Mouse (Mus musculus) midbrain, embryonic 13.5 days (tissue): ENCODE measurements at regions not wholly inside any gene's neighbourhood (a gene's known extent, or its start where the extent isn't known, plus 50 kb on each side); places are given as distances from the start of the nearest gene placed in this dataset.
A peak's percentile ranks its signal among the peaks of the same experiment; 100 is the strongest.

Source experiments
- ATAC-seq: fragments of 200-750 bp; cut with Nextera tagmentation; 2 replicates; pipeline ENCODE4 v1.8.0; 2017; ENCODE audit warnings: mild to moderate bottlenecking, moderate TSS enrichment, moderate library complexity
- H3K27ac ChIP-seq: fragments of 300-500 bp; sonication (generic); 2 replicates; pipeline ENCODE4 v1.5.1; 2015; ENCODE audit warnings: inconsistent platforms, mild to moderate bottlenecking, moderate library complexity
- H3K27me3 ChIP-seq: fragments of 300-500 bp; sonication (generic); 2 replicates; pipeline ENCODE4 v1.6.1; 2015; ENCODE audit warnings: mild to moderate bottlenecking, inconsistent platforms
- H3K36me3 ChIP-seq: fragments of 300-500 bp; sonication (generic); 2 replicates; pipeline ENCODE4 v1.6.1; 2015; ENCODE audit warnings: mild to moderate bottlenecking, inconsistent platforms
- H3K4me1 ChIP-seq: fragments of 300-500 bp; sonication (generic); replicated peaks from 2 replicates; pipeline ENCODE4 v1.6.1; 2015; ENCODE audit warnings: inconsistent platforms
- H3K4me2 ChIP-seq: fragments of 300-500 bp; sonication (generic); replicated peaks from 2 replicates; pipeline ENCODE4 v1.6.1; 2015; ENCODE audit warnings: moderate library complexity, mild to moderate bottlenecking, inconsistent platforms
- H3K4me3 ChIP-seq: fragments of 300-500 bp; sonication (generic); replicated peaks from 2 replicates; pipeline ENCODE4 v1.5.1; 2015; ENCODE audit warnings: mild to moderate bottlenecking, inconsistent platforms
- H3K9ac ChIP-seq: fragments of 300-500 bp; sonication (generic); replicated peaks from 2 replicates; pipeline ENCODE4 v1.6.1; 2015; ENCODE audit warnings: mild to moderate bottlenecking, inconsistent platforms
- H3K9me3 ChIP-seq: fragments of 300-500 bp; sonication (generic); 2 replicates; pipeline ENCODE4 v1.6.1; 2016; ENCODE audit warnings: mild to moderate bottlenecking, inconsistent platforms
- WGBS: fragments of 180-500 bp; shearing (Covaris S2); methylation state at CpG from one replicate; pipeline ENCODE4 v1.1.7; 2015; 5-methylcytosine and 5-hydroxymethylcytosine counted together

DNA sequence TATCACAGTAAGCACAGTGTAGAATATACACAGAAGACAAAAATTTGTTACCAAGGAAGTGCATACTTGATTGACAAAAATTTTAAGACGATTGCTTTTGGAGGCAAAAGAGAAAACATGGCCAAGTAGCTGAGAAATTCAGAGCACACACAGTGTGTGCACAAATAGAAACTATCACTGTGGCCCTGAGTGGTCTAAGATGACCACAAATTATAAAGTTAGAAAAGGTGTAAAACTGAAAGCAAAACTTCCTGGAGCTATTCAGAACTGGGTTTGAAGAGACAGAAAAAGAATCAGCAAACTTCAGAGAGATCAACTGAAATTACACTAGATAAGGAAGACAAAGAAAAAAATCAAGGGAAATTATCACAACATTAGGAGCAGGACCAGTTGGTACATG, 487.6 kb downstream of the Car8 start:
- whole genome bisulfite sequencing = 84% methylated on average over 1 of the region's 1 CpGs
- no peak for ATAC-seq
- Histone ChIP-seq H3K27me3 (no peaks in the 10 kb centered on the region), H3K27ac (no peak overlapping the region), H3K4me2 (no peak overlapping the region), H3K36me3 (no peaks in the 10 kb centered on the region), H3K9ac (no peak overlapping the region), H3K9me3 (no peaks in the 10 kb centered on the region), H3K4me3 (no peak overlapping the region), H3K4me1 (no peaks in the 10 kb centered on the region)

DNA sequence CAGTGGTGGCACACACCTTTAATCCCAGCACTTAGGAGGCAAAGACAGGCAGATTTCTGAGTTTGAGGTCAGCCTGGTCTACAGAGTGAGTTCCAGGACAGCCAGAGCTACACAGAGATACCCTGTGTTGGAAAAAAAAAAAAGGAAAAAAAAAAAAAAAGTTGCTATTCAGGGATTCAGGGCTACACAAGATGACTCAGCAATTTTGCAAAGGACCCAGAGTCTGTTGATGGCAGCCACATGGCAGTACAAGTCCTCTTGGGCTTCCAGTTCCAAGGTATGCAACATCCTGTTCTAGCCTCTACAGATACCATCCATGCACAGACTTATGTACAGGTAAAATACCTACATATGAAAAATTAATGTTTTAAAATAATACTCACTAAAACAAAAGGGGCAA, 515.9 kb downstream of the Car8 start:
- Histone ChIP-seq H3K4me3 (no peak overlapping the region), H3K4me1 (no peaks in the 10 kb centered on the region), H3K27ac (no peak overlapping the region), H3K27me3 (no peaks in the 10 kb centered on the region), H3K9me3 (no peaks in the 10 kb centered on the region), H3K9ac (no peak overlapping the region), H3K36me3 (no peaks in the 10 kb centered on the region), H3K4me2 (no peak overlapping the region)
- ATAC-seq = no peak

DNA sequence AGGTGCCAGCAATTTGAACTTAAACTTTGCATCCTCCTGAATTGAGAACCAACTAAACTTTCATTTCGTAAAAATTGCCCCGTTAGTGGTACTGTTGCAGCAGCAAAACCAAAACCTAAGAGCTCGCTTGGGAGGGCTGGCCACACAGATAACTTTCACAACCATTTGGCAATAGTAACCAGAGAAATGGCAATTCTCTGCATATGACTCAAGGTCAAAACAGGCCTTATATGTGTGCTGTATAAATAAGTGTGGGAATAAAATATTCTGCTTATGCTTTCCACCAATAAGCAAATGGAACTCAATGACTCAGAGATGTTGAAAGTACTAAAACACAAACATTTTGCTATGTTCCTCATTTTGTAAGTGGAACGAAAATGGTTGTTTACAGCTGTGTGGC, 550.3 kb downstream of the Car8 start:
- Histone ChIP-seq H3K9me3 (no peaks in the 10 kb centered on the region), H3K36me3 (no peaks in the 10 kb centered on the region), H3K4me3 (no peak overlapping the region), H3K4me2 (no peak overlapping the region), H3K27me3 (no peaks in the 10 kb centered on the region), H3K9ac (no peak overlapping the region), H3K27ac (no peak overlapping the region), H3K4me1 (no peaks in the 10 kb centered on the region)
- 95% methylated on average over 4 of the region's 4 CpGs for WGBS
- ATAC-seq = no peak

DNA sequence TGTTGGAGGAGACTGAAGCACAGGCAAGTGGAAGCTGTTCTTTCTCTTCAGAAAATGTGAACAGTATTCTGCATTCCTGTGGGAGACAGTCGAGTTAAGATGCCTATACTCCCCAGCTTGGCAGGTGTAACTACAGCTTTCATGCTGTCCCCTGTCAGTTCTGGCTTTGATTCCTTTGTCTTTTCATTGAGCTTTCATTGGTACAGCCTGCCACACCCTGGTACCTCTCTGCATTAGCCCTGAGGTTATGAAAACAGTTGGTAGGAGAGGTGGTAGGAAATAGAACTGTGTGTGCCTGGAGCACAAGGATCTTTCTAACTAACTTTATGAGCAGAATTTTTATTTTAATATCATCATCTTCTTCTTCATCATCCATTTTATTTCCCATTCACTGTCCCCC, 551.6 kb downstream of the Car8 start:
- ATAC-seq = no peak
- WGBS = 77% methylated on average over 1 of the region's 1 CpGs
- no peak overlapping the region for H3K9ac ChIP-seq
- no peaks in the 10 kb centered on the region for H3K4me1 ChIP-seq
- H3K27ac ChIP-seq = no peak overlapping the region
- H3K9me3 ChIP-seq = no peaks in the 10 kb centered on the region
- no peak overlapping the region for H3K4me2 ChIP-seq
- no peaks in the 10 kb centered on the region for H3K27me3 ChIP-seq
- H3K4me3 ChIP-seq = no peak overlapping the region
- no peaks in the 10 kb centered on the region for H3K36me3 ChIP-seq

DNA sequence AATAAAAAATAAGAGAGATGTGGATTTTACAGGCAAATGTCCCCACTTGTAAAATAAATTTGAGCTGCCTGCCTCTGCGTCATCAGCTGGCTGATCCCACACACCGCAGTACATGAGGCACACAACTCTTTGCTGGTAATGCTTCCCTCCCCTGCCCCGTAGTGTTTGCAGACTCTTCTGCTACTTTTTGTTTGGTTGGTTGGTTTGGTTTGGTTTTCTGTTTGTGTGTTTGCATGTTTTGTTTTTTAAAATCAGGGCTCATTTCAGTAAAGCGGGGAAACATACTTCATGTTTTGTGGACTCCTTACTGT, 568.1 kb downstream of the Car8 start:
- ATAC-seq = no peak
- Histone ChIP-seq H3K27ac (no peak overlapping the region), H3K9me3 (no peaks in the 10 kb centered on the region), H3K27me3 (no peaks in the 10 kb centered on the region), H3K36me3 (no peaks in the 10 kb centered on the region), H3K4me2 (no peak overlapping the region), H3K9ac (no peak overlapping the region), H3K4me1 (no peaks in the 10 kb centered on the region), H3K4me3 (no peak overlapping the region)
- 93% methylated on average over 4 of the region's 4 CpGs for WGBS

DNA sequence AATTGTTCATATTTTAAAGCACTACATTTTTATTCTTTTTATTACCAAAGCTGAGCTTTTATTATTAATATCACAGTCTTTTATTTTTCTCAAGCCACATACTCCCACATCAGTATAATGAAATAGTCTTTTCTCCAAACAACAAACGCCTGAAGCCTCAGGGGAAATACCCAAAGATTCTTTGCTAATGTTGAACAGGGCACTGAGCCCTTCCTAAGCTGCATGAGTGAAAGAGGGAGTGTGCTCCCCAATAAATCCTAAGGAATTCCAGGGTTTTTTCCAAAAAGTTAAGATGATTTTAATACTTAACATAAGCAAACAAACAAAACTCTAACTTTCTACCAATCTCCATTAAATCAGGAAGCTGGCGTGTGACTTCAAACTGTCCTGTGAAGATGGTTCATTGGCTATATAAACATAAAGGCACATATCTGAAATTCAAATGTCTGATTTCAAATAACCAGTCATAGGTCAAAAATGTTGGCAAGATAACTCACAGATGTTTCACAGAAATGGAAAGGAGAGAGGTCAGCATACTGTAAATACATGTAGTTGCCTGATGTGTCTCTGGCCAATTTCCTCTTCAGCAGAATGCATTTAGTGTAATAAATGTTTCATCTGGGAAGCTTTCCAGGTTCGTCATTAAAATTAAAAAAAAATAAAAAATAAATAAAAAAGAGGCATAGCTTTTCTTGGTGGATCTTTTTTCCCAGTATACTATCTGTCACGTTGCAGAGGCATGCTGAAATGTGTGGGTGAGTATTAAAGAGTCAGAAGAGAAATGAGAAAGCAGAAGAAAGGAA, 568.6 kb downstream of the Car8 start:
- Histone ChIP-seq H3K4me2 (no peak overlapping the region), H3K4me1 (no peaks in the 10 kb centered on the region), H3K9me3 (no peaks in the 10 kb centered on the region), H3K27me3 (no peaks in the 10 kb centered on the region), H3K9ac (no peak overlapping the region), H3K4me3 (no peak overlapping the region), H3K36me3 (no peaks in the 10 kb centered on the region), H3K27ac (no peak overlapping the region)
- 80% methylated on average over 4 of the region's 4 CpGs for WGBS
- no peak for ATAC-seq

DNA sequence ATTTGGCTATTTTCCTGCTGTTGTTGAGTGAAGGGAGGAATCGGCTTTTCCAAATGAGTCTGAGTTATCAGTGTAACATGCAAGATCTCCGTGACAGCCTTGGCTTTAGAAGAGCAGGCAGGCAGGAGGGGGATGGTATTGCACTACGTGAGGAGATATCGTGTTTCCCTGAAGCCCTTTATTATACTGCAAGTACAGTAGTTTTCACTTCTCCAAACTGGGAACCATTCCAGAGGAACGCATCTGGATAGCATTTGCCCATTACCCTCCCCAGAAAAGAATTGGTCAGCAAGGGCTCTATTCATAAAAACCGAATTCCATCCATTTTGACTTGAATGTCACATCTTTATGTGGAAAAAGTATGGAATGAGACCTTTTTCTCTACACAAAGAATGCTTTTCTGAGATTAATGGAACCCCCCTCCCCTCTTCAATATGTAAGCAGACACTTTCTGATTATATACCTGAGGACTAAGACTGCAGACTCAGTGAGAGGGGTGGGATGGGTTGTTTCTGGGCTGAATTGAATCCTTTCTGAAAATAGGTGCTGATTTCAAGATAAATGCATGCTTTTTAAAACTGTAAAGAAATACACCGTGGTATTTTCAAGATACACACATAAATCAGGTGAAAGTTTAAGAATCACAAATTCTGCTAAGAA, 571.8 kb downstream of the Car8 start:
- H3K9me3 ChIP-seq = no peaks in the 10 kb centered on the region
- H3K4me3 ChIP-seq = no peak overlapping the region
- H3K27me3 ChIP-seq = no peaks in the 10 kb centered on the region
- no peaks in the 10 kb centered on the region for H3K4me1 ChIP-seq
- H3K36me3 ChIP-seq = no peaks in the 10 kb centered on the region
- no peak overlapping the region for H3K27ac ChIP-seq
- ATAC-seq = no peak
- 78% methylated on average over 7 of the region's 7 CpGs for WGBS
- no peak overlapping the region for H3K9ac ChIP-seq
- no peak overlapping the region for H3K4me2 ChIP-seq

DNA sequence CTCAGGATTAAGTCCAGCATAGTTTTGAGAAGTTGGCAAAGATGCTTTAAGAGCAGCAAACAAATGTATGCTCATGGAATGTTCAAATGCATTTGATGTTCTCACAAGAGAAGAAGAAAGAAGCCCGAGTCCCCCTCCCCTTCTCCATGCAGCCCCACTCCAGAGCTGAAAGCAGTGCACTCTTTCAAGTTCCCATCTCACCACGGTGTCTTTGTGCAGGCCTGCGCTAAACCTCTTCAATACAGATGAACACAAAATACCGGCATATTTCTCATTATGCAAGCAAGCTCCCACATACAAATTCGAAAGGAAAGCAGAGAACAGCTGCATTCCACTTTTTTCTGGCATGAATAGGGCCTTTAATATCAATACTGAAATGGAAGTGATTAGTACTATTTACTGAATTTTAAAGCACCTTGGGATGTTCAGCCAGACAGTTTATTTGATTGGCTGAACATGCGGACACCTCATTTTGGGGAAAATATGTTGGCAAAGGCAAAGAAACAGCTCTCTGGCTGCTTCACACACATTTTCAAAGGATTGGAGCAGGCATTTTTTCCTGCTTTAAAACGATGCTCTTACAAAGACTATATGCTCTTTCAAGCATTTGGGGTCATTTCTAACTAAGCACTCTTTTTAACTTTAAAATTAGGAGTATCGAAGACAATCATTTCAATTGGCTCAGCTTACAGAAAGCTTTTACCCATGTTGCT, 595.8 kb downstream of the Car8 start:
- Histone ChIP-seq H3K4me2 (peak overlapping the region; percentile 24; the same call in 1 of the 2 replicates), H3K4me3 (no peak overlapping the region), H3K9ac (no peak overlapping the region), H3K36me3 (no peaks in the 10 kb centered on the region), H3K27me3 (no peaks in the 10 kb centered on the region), H3K27ac (no peak overlapping the region), H3K9me3 (no peaks in the 10 kb centered on the region), H3K4me1 (peaks cover 8% of the 10 kb centered on the region)
- peak; percentile 83 for ATAC-seq
- 29% methylated on average over 8 of the region's 8 CpGs for WGBS

DNA sequence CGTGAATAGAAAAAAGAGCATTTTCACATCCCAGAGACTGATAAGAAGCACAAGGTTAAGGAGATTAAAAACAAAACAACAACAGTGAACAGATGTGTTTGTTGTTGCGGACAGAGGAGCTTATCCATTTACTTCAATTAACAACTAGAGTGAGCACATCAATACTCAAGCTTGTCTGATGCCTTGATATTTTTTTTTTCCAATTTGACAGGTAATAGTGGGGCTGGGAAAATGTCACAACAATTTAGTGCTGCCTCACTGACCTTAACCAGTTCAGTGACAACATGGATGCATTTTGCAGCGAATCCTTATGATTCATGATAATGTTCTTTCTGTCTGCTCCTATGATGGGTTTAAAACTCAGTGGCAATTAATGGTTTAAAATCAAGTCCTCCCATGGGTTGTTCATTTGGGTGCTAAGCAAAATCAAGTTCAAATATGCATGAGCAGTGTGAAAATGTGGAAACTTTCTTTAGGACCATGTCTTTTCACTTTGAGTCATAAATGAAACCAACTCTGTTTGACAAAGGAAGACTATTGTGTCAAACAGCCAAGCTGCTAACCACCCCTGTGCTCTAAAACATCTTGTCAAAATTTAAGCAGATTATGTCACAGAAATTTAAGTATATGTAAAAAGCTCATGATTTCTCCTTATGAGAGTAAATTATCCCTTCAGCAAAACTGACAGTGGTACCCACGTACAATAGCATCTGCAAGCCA, 641.0 kb downstream of the Car8 start:
- 79% methylated on average over 4 of the region's 4 CpGs for WGBS
- Histone ChIP-seq H3K9ac (no peak overlapping the region), H3K4me1 (no peaks in the 10 kb centered on the region), H3K4me3 (no peak overlapping the region), H3K4me2 (no peak overlapping the region), H3K36me3 (no peaks in the 10 kb centered on the region), H3K27me3 (no peaks in the 10 kb centered on the region), H3K27ac (no peak overlapping the region), H3K9me3 (no peaks in the 10 kb centered on the region)
- ATAC-seq = no peak

DNA sequence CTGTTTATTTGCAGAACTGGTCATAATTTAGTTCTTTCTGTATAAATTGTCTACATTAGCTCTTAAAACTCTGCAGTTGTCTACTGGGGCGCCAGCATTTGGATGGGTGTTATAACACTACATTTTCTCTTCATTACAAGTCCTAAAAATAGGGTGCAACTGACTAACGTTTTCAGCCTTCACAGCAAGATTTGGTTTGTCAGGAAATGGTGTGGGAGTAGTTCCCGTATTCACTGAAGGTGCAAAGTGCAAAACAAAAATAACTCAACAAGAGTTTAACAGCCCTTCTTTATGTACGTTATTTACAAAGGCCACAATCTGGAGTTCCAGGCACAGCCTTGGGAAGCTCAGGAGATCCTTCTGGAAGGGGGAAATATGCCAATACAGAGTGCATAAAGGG, 642.7 kb downstream of the Car8 start:
- no peaks in the 10 kb centered on the region for H3K4me1 ChIP-seq
- no peaks in the 10 kb centered on the region for H3K36me3 ChIP-seq
- no peaks in the 10 kb centered on the region for H3K9me3 ChIP-seq
- no peak overlapping the region for H3K27ac ChIP-seq
- H3K27me3 ChIP-seq = no peaks in the 10 kb centered on the region
- H3K4me3 ChIP-seq = no peak overlapping the region
- no peak overlapping the region for H3K4me2 ChIP-seq
- ATAC-seq = no peak
- H3K9ac ChIP-seq = no peak overlapping the region
- WGBS = 85% methylated on average over 4 of the region's 4 CpGs

DNA sequence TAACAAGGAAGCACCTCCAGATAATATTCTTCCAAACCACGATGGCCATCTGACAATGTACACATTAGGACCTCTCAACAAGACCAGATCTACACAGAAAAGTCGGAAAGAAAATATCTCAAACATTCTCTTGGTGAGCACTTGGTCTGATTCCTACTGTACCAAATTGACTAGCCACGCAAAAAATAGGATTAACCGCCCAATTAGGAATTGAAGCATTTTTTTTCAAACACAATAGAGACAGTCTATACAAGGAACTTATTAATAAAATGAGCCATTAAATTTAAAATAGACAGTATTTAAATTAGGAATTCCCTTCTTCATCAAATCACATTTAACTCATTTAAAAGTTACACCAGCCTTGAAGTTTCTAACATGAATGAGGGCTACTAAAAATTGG, 655.0 kb downstream of the Car8 start:
- 78% methylated on average over 4 of the region's 4 CpGs for WGBS
- Histone ChIP-seq H3K27me3 (no peaks in the 10 kb centered on the region), H3K9ac (no peak overlapping the region), H3K4me1 (peaks cover 23% of the 10 kb centered on the region), H3K4me2 (no peak overlapping the region), H3K4me3 (no peak overlapping the region), H3K36me3 (no peaks in the 10 kb centered on the region), H3K27ac (no peak overlapping the region), H3K9me3 (no peaks in the 10 kb centered on the region)
- no peak for ATAC-seq

DNA sequence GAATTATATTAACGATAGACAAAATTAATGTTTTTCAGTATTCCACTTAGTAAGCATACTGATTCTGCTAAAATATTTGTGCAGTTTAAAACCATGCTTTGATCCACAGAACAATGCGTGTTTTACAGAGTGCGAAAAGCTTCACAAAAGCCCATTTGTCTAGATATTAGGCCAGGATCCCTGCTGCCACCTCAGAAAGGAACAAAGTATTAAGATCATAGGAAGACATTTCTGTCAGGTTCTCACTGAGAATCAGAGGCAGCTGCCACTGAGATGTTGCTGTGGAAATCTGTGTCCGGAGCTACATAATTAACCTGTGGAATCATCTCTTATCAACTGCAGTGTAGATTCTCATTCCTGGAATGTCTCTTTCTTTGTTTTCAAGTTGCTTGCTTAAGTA, 656.9 kb downstream of the Car8 start:
- no peak for ATAC-seq
- 26% methylated on average over 4 of the region's 4 CpGs for WGBS
- Histone ChIP-seq H3K9me3 (no peaks in the 10 kb centered on the region), H3K4me2 (peak overlapping the region; percentile 25; the same call in 1 of the 2 replicates), H3K9ac (no peak overlapping the region), H3K4me3 (no peak overlapping the region), H3K4me1 (peaks cover 23% of the 10 kb centered on the region), H3K27me3 (no peaks in the 10 kb centered on the region), H3K36me3 (no peaks in the 10 kb centered on the region), H3K27ac (no peak overlapping the region; the same call in 1 of the 2 replicates)
